Mouse (Mus musculus) bone marrow macrophage, adult 2 months (primary cell): ENCODE data around the gene Msi1.

Experiments used
- CTCF ChIP-seq: IDR thresholded peaks from 2 replicates; pipeline ENCODE4 v1.5.1; 2012; ENCODE audit warnings: low read depth, mild to moderate bottlenecking, low read length, moderate library complexity
- POLR2A ChIP-seq: IDR thresholded peaks from 2 replicates; pipeline ENCODE4 v1.6.1; 2012; ENCODE audit warnings: mild to moderate bottlenecking, low read depth, low read length, borderline replicate concordance

GRCm38 (mm10) chr5:115408110-115408509, 21.3 kb upstream of the Msi1 start:
- TF ChIP-seq CTCF (no peak), POLR2A (no peak)
